Mouse (Mus musculus): ENCODE results near the gene Cryba1. TPM values are rescaled to one million over a fixed set of nuclear protein-coding genes. Genes with fewer than 3 reads are reported as not detected.

Gene Cryba1
- polyA plus RNA-seq, 1 experiment from 2014 or later, result not detected

GRCm38 (mm10) chr11:77724766-77725165 is 317 bp downstream of the Cryba1 start:
- H3K4me1 ChIP-seq (replicated peaks; ENCODE audit: control insufficient read depth, insufficient read depth, low read length), result no peaks in the 10 kb centered on the region
- ATAC-seq, result no peak
- no peaks in the 10 kb centered on the region for H3K9me3 ChIP-seq (ENCODE audit: control insufficient read depth)
- no peak overlapping the region for H3K4me3 ChIP-seq (ENCODE audit: low read depth, low read length)
- 77% methylated on average over 7 of the region's 7 CpGs for WGBS
- H3K27me3 ChIP-seq (replicated peaks; ENCODE audit: control insufficient read depth, insufficient read depth, low read length), result no peaks in the 10 kb centered on the region
- H3K27ac ChIP-seq (ENCODE audit: low read depth, low read length), result no peak overlapping the region
- H3K36me3 ChIP-seq (ENCODE audit: control insufficient read depth, insufficient read depth), result no peaks in the 10 kb centered on the region
- H3K9ac ChIP-seq (ENCODE audit: low read depth, low read length), result no peak overlapping the region
- H3K4me2 ChIP-seq (replicated peaks; ENCODE audit: low read depth), result no peak overlapping the region
- no peak for TF ChIP-seq CTCF (IDR thresholded peaks at IDR 0.05; ENCODE audit: low read depth)

- TF ChIP-seq CTCF (IDR thresholded peaks at IDR 0.05; ENCODE audit: low read depth), result peak; percentile 45; the same call in 1 of the 2 replicates
- 89% methylated on average over 4 of the region's 4 CpGs for whole genome bisulfite sequencing
- Histone ChIP-seq H3K4me1 (replicated peaks; ENCODE audit: control insufficient read depth, insufficient read depth, low read length) (no peaks in the 10 kb centered on the region), H3K9ac (ENCODE audit: low read depth, low read length) (no peak overlapping the region), H3K27ac (ENCODE audit: low read depth, low read length) (no peak overlapping the region), H3K4me2 (replicated peaks; ENCODE audit: low read depth) (no peak overlapping the region), H3K27me3 (replicated peaks; ENCODE audit: control insufficient read depth, insufficient read depth, low read length) (no peaks in the 10 kb centered on the region), H3K36me3 (ENCODE audit: control insufficient read depth, insufficient read depth) (no peaks in the 10 kb centered on the region), H3K9me3 (ENCODE audit: control insufficient read depth) (no peaks in the 10 kb centered on the region), H3K4me3 (ENCODE audit: low read depth, low read length) (no peak overlapping the region)
- ATAC-seq, result no peak
Observed at GRCm38 (mm10) chr11:77721389-77721788, 3.7 kb downstream of the Cryba1 start.

GRCm38 (mm10) chr11:77719055-77719454 is 6.0 kb downstream of the Cryba1 start:
- no peak for TF ChIP-seq CTCF (IDR thresholded peaks at IDR 0.05; ENCODE audit: low read depth)
- Histone ChIP-seq H3K4me3 (ENCODE audit: low read depth, low read length) (no peak overlapping the region), H3K4me1 (replicated peaks; ENCODE audit: control insufficient read depth, insufficient read depth, low read length) (no peaks in the 10 kb centered on the region), H3K27ac (ENCODE audit: low read depth, low read length) (no peak overlapping the region), H3K27me3 (replicated peaks; ENCODE audit: control insufficient read depth, insufficient read depth, low read length) (no peaks in the 10 kb centered on the region), H3K9ac (ENCODE audit: low read depth, low read length) (no peak overlapping the region), H3K4me2 (replicated peaks; ENCODE audit: low read depth) (no peak overlapping the region), H3K9me3 (ENCODE audit: control insufficient read depth) (no peaks in the 10 kb centered on the region), H3K36me3 (ENCODE audit: control insufficient read depth, insufficient read depth) (no peaks in the 10 kb centered on the region; the same call in 1 of the 2 replicates)
- ATAC-seq, result no peak
- 95% methylated on average over 2 of the region's 2 CpGs for WGBS

- Histone ChIP-seq H3K9ac (ENCODE audit: low read depth, low read length) (no peak overlapping the region), H3K4me1 (replicated peaks; ENCODE audit: control insufficient read depth, insufficient read depth, low read length) (no peaks in the 10 kb centered on the region), H3K4me2 (replicated peaks; ENCODE audit: low read depth) (no peak overlapping the region), H3K27me3 (replicated peaks; ENCODE audit: control insufficient read depth, insufficient read depth, low read length) (no peaks in the 10 kb centered on the region), H3K4me3 (ENCODE audit: low read depth, low read length) (no peak overlapping the region), H3K36me3 (ENCODE audit: control insufficient read depth, insufficient read depth) (no peaks in the 10 kb centered on the region; the same call in none of the 2 replicates), H3K27ac (ENCODE audit: low read depth, low read length) (no peak overlapping the region), H3K9me3 (ENCODE audit: control insufficient read depth) (no peaks in the 10 kb centered on the region)
- no peak for ATAC-seq
- WGBS, result 83% methylated on average over 3 of the region's 3 CpGs
- no peak for TF ChIP-seq CTCF (IDR thresholded peaks at IDR 0.05; ENCODE audit: low read depth)
Observed at GRCm38 (mm10) chr11:77713736-77714135, 11.3 kb downstream of the Cryba1 start.

GRCm38 (mm10) chr11:77709039-77709438 is 16.0 kb downstream of the Cryba1 start:
- no peak overlapping the region for H3K9ac ChIP-seq (ENCODE audit: low read depth, low read length)
- H3K27me3 ChIP-seq (replicated peaks; ENCODE audit: control insufficient read depth, insufficient read depth, low read length), result no peaks in the 10 kb centered on the region
- no peak for TF ChIP-seq CTCF (IDR thresholded peaks at IDR 0.05; ENCODE audit: low read depth)
- no peak overlapping the region for H3K4me2 ChIP-seq (replicated peaks; ENCODE audit: low read depth)
- peaks cover 3% of the 10 kb centered on the region for H3K36me3 ChIP-seq (ENCODE audit: control insufficient read depth, insufficient read depth)
- ATAC-seq, result no peak
- H3K4me1 ChIP-seq (replicated peaks; ENCODE audit: control insufficient read depth, insufficient read depth, low read length), result no peaks in the 10 kb centered on the region
- no peak overlapping the region for H3K27ac ChIP-seq (ENCODE audit: low read depth, low read length)
- no peaks in the 10 kb centered on the region for H3K9me3 ChIP-seq (ENCODE audit: control insufficient read depth)
- no peak overlapping the region for H3K4me3 ChIP-seq (ENCODE audit: low read depth, low read length)
- WGBS, result 70% methylated on average over 3 of the region's 3 CpGs

GRCm38 (mm10) chr11:77705920-77706319 is 19.2 kb downstream of the Cryba1 start:
- TF ChIP-seq CTCF (IDR thresholded peaks at IDR 0.05; ENCODE audit: low read depth), result no peak
- H3K27ac ChIP-seq (ENCODE audit: low read depth, low read length), result no peak overlapping the region
- H3K27me3 ChIP-seq (replicated peaks; ENCODE audit: control insufficient read depth, insufficient read depth, low read length), result no peaks in the 10 kb centered on the region
- no peaks in the 10 kb centered on the region for H3K4me1 ChIP-seq (replicated peaks; ENCODE audit: control insufficient read depth, insufficient read depth, low read length)
- no peaks in the 10 kb centered on the region for H3K9me3 ChIP-seq (ENCODE audit: control insufficient read depth)
- 82% methylated on average over 3 of the region's 3 CpGs for WGBS
- no peak overlapping the region for H3K4me2 ChIP-seq (replicated peaks; ENCODE audit: low read depth)
- H3K4me3 ChIP-seq (ENCODE audit: low read depth, low read length), result no peak overlapping the region
- H3K36me3 ChIP-seq (ENCODE audit: control insufficient read depth, insufficient read depth), result peaks cover 9% of the 10 kb centered on the region
- no peak for ATAC-seq
- H3K9ac ChIP-seq (ENCODE audit: low read depth, low read length), result no peak overlapping the region

- peaks cover 35% of the 10 kb centered on the region for H3K36me3 ChIP-seq (ENCODE audit: control insufficient read depth, insufficient read depth)
Observed at GRCm38 (mm10) chr11:77697232-77697631, 27.9 kb downstream of the Cryba1 start.

More at GRCm38 (mm10) chr11:77697232-77697631, 27.9 kb downstream of the Cryba1 start:
- Histone ChIP-seq H3K27ac (ENCODE audit: low read depth, low read length) (no peak overlapping the region), H3K4me1 (replicated peaks; ENCODE audit: control insufficient read depth, insufficient read depth, low read length) (no peaks in the 10 kb centered on the region), H3K4me3 (ENCODE audit: low read depth, low read length) (no peak overlapping the region), H3K9me3 (ENCODE audit: control insufficient read depth) (no peaks in the 10 kb centered on the region), H3K27me3 (replicated peaks; ENCODE audit: control insufficient read depth, insufficient read depth, low read length) (no peaks in the 10 kb centered on the region), H3K4me2 (replicated peaks; ENCODE audit: low read depth) (no peak overlapping the region), H3K9ac (ENCODE audit: low read depth, low read length) (no peak overlapping the region)
- 0 out of 2 replicates have a peak, but pooled peaks have one; percentile 15 for TF ChIP-seq CTCF (IDR thresholded peaks at IDR 0.05; ENCODE audit: low read depth)
- 29% methylated on average over 2 of the region's 2 CpGs for WGBS
- ATAC-seq, result no peak
